Comparison of ENCODE assay signal across 22 mouse cellular contexts in genomic region chr17:88636076-88636475, GRCm38 (mm10). TPM values are rescaled to one million over a fixed set of nuclear protein-coding genes. Genes with fewer than 3 reads are reported as not detected.
"Had no signal": no experiment of that assay in that cellular context is flagged by ENCODE, and none has a peak within 500 bp of the region (broad histone marks: within the 10 kb centered on the region; RNA-seq: fewer than 3 reads in every experiment).

No protein-coding gene starts in this region.

- H3K27ac ChIP-seq: kidney, postnatal 0 days; liver, embryonic 13.5 days; neural tube, embryonic 12.5 days; neural tube, embryonic 15.5 days; stomach, embryonic 15.5 days had no signal

- H3K27me3 ChIP-seq: liver, embryonic 13.5 days; neural tube, embryonic 12.5 days; neural tube, embryonic 15.5 days; stomach, embryonic 15.5 days had no signal

- H3K36me3 ChIP-seq: neural tube, embryonic 12.5 days; neural tube, embryonic 15.5 days had no signal

- DNase-seq: layer of hippocampus, postnatal 36 days; liver, embryonic 13.5 days; lung, adult 2 months; lung, postnatal 14 days; lung, postnatal 4 days; right cerebral cortex, adult 18-20 months; right cerebral cortex, postnatal 14 days; spleen, adult 18-20 months; thymus, postnatal 25 days had no signal

- H3K4me1 ChIP-seq: liver, embryonic 13.5 days; neural tube, embryonic 12.5 days; stomach, embryonic 15.5 days had no signal

- H3K4me3 ChIP-seq: left cerebral cortex, adult 2 months; liver, embryonic 13.5 days; neural tube, embryonic 12.5 days; neural tube, embryonic 15.5 days; stomach, embryonic 15.5 days had no signal

RNA-seq across cellular contexts. Expression of gene Gtf2a1l, which starts 32.4 kb away (rescaled TPM):
- total RNA-seq: layer of hippocampus, postnatal 36 days; liver, adult 2 months; megakaryocyte progenitor cell, adult 5-6 weeks; megakaryocyte-erythroid progenitor cell, adult 5-6 weeks had no signal
- polyA plus RNA-seq: intestine, postnatal 0 days; kidney, embryonic 14.5 days; kidney, postnatal 0 days; liver, adult 2 months; liver, embryonic 13.5 days; liver, embryonic 16.5 days; lung, adult 2 months; midbrain, embryonic 14.5 days; thymus, postnatal 0 days had no signal

RNA-seq across cellular contexts. Expression of gene Ston1, which starts 38.6 kb away (rescaled TPM):
- total RNA-seq: megakaryocyte progenitor cell, adult 5-6 weeks had no signal
